Mouse (Mus musculus) brain, embryonic 14.5 days (tissue): Measurements from ENCODE around the gene Ascl3.

Experiments
- CTCF ChIP-seq: fragments of 200-500 bp; IDR thresholded peaks from 2 replicates; pipeline ENCODE4 v1.5.1; 2012; ENCODE audit warnings: inconsistent platforms, mild to moderate bottlenecking, moderate library complexity, borderline replicate concordance; ENCODE audit not compliant: insufficient read depth, insufficient read length; ENCODE audit errors: extremely low read depth
- POLR2A ChIP-seq: fragments of 200-500 bp; IDR thresholded peaks from 2 replicates; pipeline ENCODE4 v1.6.1; 2012; ENCODE audit warnings: mild to moderate bottlenecking, inconsistent platforms, borderline replicate concordance; ENCODE audit not compliant: poor library complexity, insufficient read depth, insufficient read length, severe bottlenecking; ENCODE audit errors: extremely low read depth

DNA sequence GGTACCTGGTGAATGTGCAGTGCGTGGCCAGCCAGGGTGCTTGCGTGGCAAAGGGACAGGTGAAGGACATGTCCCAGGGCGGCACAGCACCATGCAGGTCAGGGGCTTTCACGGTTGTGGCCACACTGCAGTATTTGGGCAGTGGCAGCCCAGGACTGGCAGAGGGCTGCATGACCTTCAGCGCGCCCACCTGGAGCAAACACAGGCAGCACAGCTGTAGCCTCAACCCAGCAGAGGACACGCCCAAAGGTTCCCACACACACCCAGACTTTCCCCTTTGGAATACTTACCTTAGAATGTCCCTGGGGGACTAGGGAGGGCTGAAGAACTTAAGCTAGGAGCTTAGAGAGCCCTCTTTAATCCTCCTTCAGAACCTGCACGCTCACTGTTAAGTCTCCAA is 8.4 kb downstream of the Ascl3 start:
- TF ChIP-seq POLR2A = no peak
- no peak for TF ChIP-seq CTCF
